In genomic region chr14:20618211-20618610, GRCm38 (mm10) we compare ENCODE assay signal across 9 mouse cellular contexts. TPM values are rescaled to one million over a fixed set of nuclear protein-coding genes. Genes with fewer than 3 reads are reported as not detected.
DNase-seq lines count a peak whose midpoint lies in the region; ATAC-seq lines count a peak whose summit lies in the region.
"Had no signal": no experiment of that assay in that cellular context is flagged by ENCODE, and none has a peak within 500 bp of the region (broad histone marks: within the 10 kb centered on the region; RNA-seq: fewer than 3 reads in every experiment).

No protein-coding gene starts in this region.

- 65% methylated on average over 5 of the region's 5 CpGs for WGBS in heart, embryonic 13.5 days

- no peak overlapping the region for H3K4me2 ChIP-seq in heart, embryonic 13.5 days

- H3K9ac ChIP-seq in heart, embryonic 13.5 days, result 0 out of 2 replicates have a peak overlapping the region, but pooled peaks have one; percentile 1

- no peak for DNase-seq in heart, postnatal 25 days (ENCODE audit: low spot score)
- peak; percentile 55 for DNase-seq in kidney, postnatal 14 days
- no peak for DNase-seq in embryo, embryonic 10.5 days (ENCODE audit: low spot score)
- no peak for DNase-seq in spleen, postnatal 4 days (ENCODE audit: low spot score in 2 of 2)
- DNase-seq: layer of hippocampus, adult 9-11 months had no signal

- H3K4me3 ChIP-seq in heart, embryonic 13.5 days, result no peak overlapping the region
- H3K4me3 ChIP-seq in megakaryocyte, embryonic 14.5 days (replicated peaks), result peak overlapping the region; percentile 89

- H3K27ac ChIP-seq in heart, embryonic 13.5 days (replicated peaks), result peak overlapping the region; percentile 39; the same call in 1 of the 2 replicates

- H3K36me3 ChIP-seq in heart, embryonic 13.5 days, result peaks cover 5% of the 10 kb centered on the region; the same call in 1 of the 2 replicates
- peaks cover 7% of the 10 kb centered on the region for H3K36me3 ChIP-seq in megakaryocyte, embryonic 14.5 days (replicated peaks; ENCODE audit: low read length)

- H3K4me1 ChIP-seq in heart, embryonic 13.5 days, result peaks cover 23% of the 10 kb centered on the region
- peaks cover 64% of the 10 kb centered on the region for H3K4me1 ChIP-seq in megakaryocyte, embryonic 14.5 days

- no peaks in the 10 kb centered on the region for H3K27me3 ChIP-seq in heart, embryonic 13.5 days (replicated peaks)
- no peaks in the 10 kb centered on the region for H3K27me3 ChIP-seq in megakaryocyte, embryonic 14.5 days (replicated peaks)

- ATAC-seq in heart, embryonic 13.5 days (ENCODE audit: extremely low read depth, insufficient number of reproducible peaks, low FRiP score, low TSS enrichment), result no peak
- ATAC-seq in megakaryocyte, adult 5-6 weeks (ENCODE audit: poor library complexity, severe bottlenecking), result no peak
- ATAC-seq in megakaryocyte progenitor cell, adult 5-6 weeks (replicated peaks; ENCODE audit: poor library complexity), result peak; percentile 79

- intact Hi-C loops in heart, postnatal 25 days (cut with DNase I), result no loop called here

- H3K9me3 ChIP-seq in heart, embryonic 13.5 days, result no peaks in the 10 kb centered on the region
- H3K9me3 ChIP-seq in megakaryocyte, embryonic 14.5 days, result no peaks in the 10 kb centered on the region

RNA-seq across cellular contexts. Expression of gene Usp54, which starts 22.7 kb away (rescaled TPM):
- polyA plus RNA-seq in heart, embryonic 13.5 days (2015; fragmentation: Nextera tagmentation; extraction: Ambion mirVana), result 3.9 and 5.5 TPM in 2 replicates
- 10 to 100 TPM; 16.6 to 17.6 TPM for total RNA-seq in heart, postnatal 25 days (2021)
- 1.5 TPM in 1 of 2 replicates, not detected in the other for polyA plus RNA-seq in megakaryocyte, embryonic 14.5 days (2012; ENCODE audit: insufficient read depth, low replicate concordance)
- 1.5 and 2.2 TPM in 2 replicates for total RNA-seq in megakaryocyte, adult 5-6 weeks (2015)
- total RNA-seq in megakaryocyte, adult 5-6 weeks (2017), result 1.8 and 2.5 TPM in 2 replicates
- total RNA-seq in megakaryocyte progenitor cell, adult 5-6 weeks (2015), result 5.3 and 7.0 TPM in 2 replicates
- total RNA-seq in megakaryocyte progenitor cell, adult 5-6 weeks (2017), result 3.2 and 6.5 TPM in 2 replicates

RNA-seq across cellular contexts. Expression of gene Myoz1, which starts 38.1 kb away (rescaled TPM):
- polyA plus RNA-seq in heart, embryonic 13.5 days (2015; fragmentation: Nextera tagmentation; extraction: Ambion mirVana), result 14.3 and 19.2 TPM in 2 replicates
- under 1 TPM; 0.39 to 0.67 TPM for total RNA-seq in heart, postnatal 25 days (2021)
- not detected in 2 replicates for polyA plus RNA-seq in megakaryocyte, embryonic 14.5 days (2012; ENCODE audit: insufficient read depth, low replicate concordance)
- total RNA-seq in megakaryocyte, adult 5-6 weeks (2015), result 0.76 TPM in 1 of 2 replicates, not detected in the other
- 0.51 TPM in 1 of 2 replicates, not detected in the other for total RNA-seq in megakaryocyte, adult 5-6 weeks (2017)
- not detected in 2 replicates for total RNA-seq in megakaryocyte progenitor cell, adult 5-6 weeks (2015)
- total RNA-seq in megakaryocyte progenitor cell, adult 5-6 weeks (2017), result 0.68 TPM in 1 of 2 replicates, not detected in the other

RNA-seq across cellular contexts. Expression of gene Synpo2l, which starts 49.9 kb away (rescaled TPM):
- polyA plus RNA-seq in heart, embryonic 13.5 days (2015; fragmentation: Nextera tagmentation; extraction: Ambion mirVana), result 131 and 134 TPM in 2 replicates
- 100 to 1,000 TPM; 128 to 138 TPM for total RNA-seq in heart, postnatal 25 days (2021)
- polyA plus RNA-seq in megakaryocyte, embryonic 14.5 days (2012; ENCODE audit: insufficient read depth, low replicate concordance), result 0.23 and 0.74 TPM in 2 replicates
- 0.07 TPM in 1 of 2 replicates, not detected in the other for total RNA-seq in megakaryocyte, adult 5-6 weeks (2015)
- total RNA-seq in megakaryocyte, adult 5-6 weeks (2017), result not detected in 2 replicates
- 0.10 TPM in 1 of 2 replicates, not detected in the other for total RNA-seq in megakaryocyte progenitor cell, adult 5-6 weeks (2015)
- total RNA-seq in megakaryocyte progenitor cell, adult 5-6 weeks (2017), result 0.20 TPM in 1 of 2 replicates, not detected in the other

RNA-seq across cellular contexts. Expression of gene Sec24c, which starts 55.9 kb away (rescaled TPM):
- 68.8 and 69.5 TPM in 2 replicates for polyA plus RNA-seq in heart, embryonic 13.5 days (2015; fragmentation: Nextera tagmentation; extraction: Ambion mirVana)
- 100 to 1,000 TPM in 1 of 2 experiments, 10 to 100 TPM in 1; 96.8 to 107 TPM for total RNA-seq in heart, postnatal 25 days (2021)
- 49.1 and 52.5 TPM in 2 replicates for polyA plus RNA-seq in megakaryocyte, embryonic 14.5 days (2012; ENCODE audit: insufficient read depth, low replicate concordance)
- 34.2 and 48.4 TPM in 2 replicates for total RNA-seq in megakaryocyte, adult 5-6 weeks (2015)
- total RNA-seq in megakaryocyte, adult 5-6 weeks (2017), result 69.7 and 90.0 TPM in 2 replicates
- 40.1 and 40.5 TPM in 2 replicates for total RNA-seq in megakaryocyte progenitor cell, adult 5-6 weeks (2015)
- total RNA-seq in megakaryocyte progenitor cell, adult 5-6 weeks (2017), result 88.7 and 97.9 TPM in 2 replicates

Comparison
In these comparisons a context has a peak if more than half of its experiments do, and no peak if none do; other contexts are left out.
1. RNA of gene Synpo2l, which starts 49.9 kb away (total RNA-seq): 128 to 138 TPM in heart, postnatal 25 days; 0.10 to 0.20 TPM in megakaryocyte progenitor cell, adult 5-6 weeks and 0.07 TPM in megakaryocyte, adult 5-6 weeks; every median in the first group is over 100 times any median in the second.